Mouse (Mus musculus) lung, postnatal 4 days (tissue): ENCODE results near the gene Jph3.

Experiments used
- DNase-seq, 2 experiments: peaks; one replicate each; pipeline ENCODE4 v3.0.0; 2021

Gene Jph3

GRCm38 (mm10) chr8:121842064-121842955, 112.9 kb downstream of the Jph3 start:
- peak in 1 of 2 experiments; percentile 13 for DNase-seq

GRCm38 (mm10) chr8:121843184-121843733, 113.8 kb downstream of the Jph3 start:
- peak in 1 of 2 experiments; percentile 0 for DNase-seq
